Mouse (Mus musculus) thymus, adult 2 months (tissue): Measurements from ENCODE around the gene Exoc4. TPM values are rescaled to one million over a fixed set of nuclear protein-coding genes. Genes with fewer than 3 reads are reported as not detected.

Experiments used
- DNase-seq: peaks from one replicate; pipeline ENCODE4 v3.0.0; 2021
- H3K27ac ChIP-seq: fragments of 200-500 bp; 2 replicates; pipeline ENCODE4 v1.5.1; 2012; ENCODE audit warnings: low read length, control low read depth; ENCODE audit not compliant: control insufficient read depth, insufficient read depth
- H3K27me3 ChIP-seq: fragments of 200-500 bp; 2 replicates; pipeline ENCODE4 v1.6.1; 2012; ENCODE audit warnings: mild to moderate bottlenecking, low read length, moderate library complexity, mixed read lengths; ENCODE audit not compliant: control insufficient read depth, insufficient read depth
- H3K36me3 ChIP-seq: fragments of 200-500 bp; 2 replicates; pipeline ENCODE4 v1.6.1; 2012; ENCODE audit warnings: mild to moderate bottlenecking, low read length, moderate library complexity; ENCODE audit not compliant: control insufficient read depth, insufficient read depth
- H3K4me1 ChIP-seq: fragments of 200-500 bp; replicated peaks from 2 replicates; pipeline ENCODE4 v1.6.1; 2012; ENCODE audit warnings: low read length; ENCODE audit not compliant: control insufficient read depth, insufficient read depth
- H3K4me3 ChIP-seq: fragments of 200-500 bp; 2 replicates; pipeline ENCODE4 v1.5.1; 2012; ENCODE audit warnings: mild to moderate bottlenecking, low read length, control low read depth, moderate library complexity; ENCODE audit not compliant: control insufficient read depth, insufficient read depth
- CTCF ChIP-seq: fragments of 200-500 bp; IDR thresholded peaks from 2 replicates; pipeline ENCODE4 v1.5.1; 2012; ENCODE audit warnings: mild to moderate bottlenecking, control low read depth, low read length, moderate library complexity, borderline replicate concordance; ENCODE audit not compliant: control insufficient read depth, poor library complexity, insufficient read depth; ENCODE audit errors: extremely low read depth
- POLR2A ChIP-seq: fragments of 200-500 bp; IDR thresholded peaks from 2 replicates; pipeline ENCODE4 v1.6.1; 2012; ENCODE audit warnings: mild to moderate bottlenecking, low read length, control low read depth, moderate library complexity; ENCODE audit not compliant: control insufficient read depth, poor library complexity, insufficient read depth; ENCODE audit errors: extremely low read depth
- WGBS: fragments of 180-500 bp; shearing (Covaris S2); methylation state at CpG from one replicate; pipeline ENCODE4 v1.1.7; 2018; 5-methylcytosine and 5-hydroxymethylcytosine counted together
- polyA plus RNA-seq: library from polyadenylated mRNA; depleted of rRNA; stranded (reverse); fragments of >200 nt; gene quantifications from 2 replicates; pipeline ENCODE4 v1.2.3, GENCODE M21; 2012

Exoc4 gene
- polyA plus RNA-seq, 1 experiment: 12.7 TPM

- Histone ChIP-seq H3K27ac (no peak overlapping the region), H3K36me3 (no peaks in the 10 kb centered on the region), H3K4me1 (peaks cover 2% of the 10 kb centered on the region), H3K27me3 (no peaks in the 10 kb centered on the region), H3K4me3 (no peak overlapping the region)
- WGBS: 93% methylated on average over 23 of the region's 23 CpGs
- no peak for DNase-seq
- no peak for TF ChIP-seq POLR2A
- no peak for TF ChIP-seq CTCF
Observed at GRCm38 (mm10) chr6:33247576-33248355, 1.1 kb upstream of the Exoc4 start.

GRCm38 (mm10) chr6:33256638-33257037 is 7.8 kb downstream of the Exoc4 start:
- whole genome bisulfite sequencing: 81% methylated on average over 4 of the region's 4 CpGs
- H3K4me1 ChIP-seq: peaks cover 3% of the 10 kb centered on the region
- no peak overlapping the region for H3K27ac ChIP-seq
- DNase-seq: no peak
- no peaks in the 10 kb centered on the region for H3K27me3 ChIP-seq
- H3K36me3 ChIP-seq: no peaks in the 10 kb centered on the region
- no peak for TF ChIP-seq POLR2A
- TF ChIP-seq CTCF: no peak
- H3K4me3 ChIP-seq: no peak overlapping the region

GRCm38 (mm10) chr6:33257076-33257789 is 8.3 kb downstream of the Exoc4 start:
- no peak for TF ChIP-seq POLR2A
- no peak for TF ChIP-seq CTCF
- Histone ChIP-seq H3K36me3 (no peaks in the 10 kb centered on the region; the same call in 1 of the 2 replicates), H3K4me3 (no peak overlapping the region), H3K4me1 (peaks cover 3% of the 10 kb centered on the region), H3K27ac (no peak overlapping the region), H3K27me3 (no peaks in the 10 kb centered on the region)
- no peak for DNase-seq
- WGBS: 92% methylated on average over 5 of the region's 5 CpGs

GRCm38 (mm10) chr6:33259926-33260325 is 11.0 kb downstream of the Exoc4 start:
- no peaks in the 10 kb centered on the region; the same call in 1 of the 2 replicates for H3K36me3 ChIP-seq
- no peak overlapping the region for H3K27ac ChIP-seq
- no peaks in the 10 kb centered on the region for H3K27me3 ChIP-seq
- H3K4me3 ChIP-seq: no peak overlapping the region
- WGBS: 96% methylated on average over 5 of the region's 5 CpGs
- no peak for TF ChIP-seq POLR2A
- no peak for TF ChIP-seq CTCF
- H3K4me1 ChIP-seq: peaks cover 3% of the 10 kb centered on the region
- DNase-seq: no peak

- no peak overlapping the region for H3K27ac ChIP-seq
- H3K36me3 ChIP-seq: peaks cover 9% of the 10 kb centered on the region
- peaks cover 3% of the 10 kb centered on the region for H3K4me1 ChIP-seq
- H3K27me3 ChIP-seq: no peaks in the 10 kb centered on the region
- 92% methylated on average over 3 of the region's 3 CpGs for WGBS
- no peak for DNase-seq
- no peak overlapping the region for H3K4me3 ChIP-seq
- TF ChIP-seq CTCF (no peak), POLR2A (no peak)
Observed at GRCm38 (mm10) chr6:33261606-33262005, 12.7 kb downstream of the Exoc4 start.

GRCm38 (mm10) chr6:33263950-33264349 is 15.1 kb downstream of the Exoc4 start:
- DNase-seq: no peak
- no peak for TF ChIP-seq POLR2A
- TF ChIP-seq CTCF: no peak
- Histone ChIP-seq H3K4me1 (peaks cover 3% of the 10 kb centered on the region), H3K27me3 (no peaks in the 10 kb centered on the region), H3K4me3 (no peak overlapping the region), H3K36me3 (peaks cover 14% of the 10 kb centered on the region), H3K27ac (no peak overlapping the region)
- 94% methylated on average over 5 of the region's 5 CpGs for WGBS
